ENCODE assay signal across 13 mouse cellular contexts in genomic region chr15:13030641-13031040, GRCm38 (mm10).
"Had no signal": no experiment of that assay in that cellular context is flagged by ENCODE, and none has a peak within 500 bp of the region (broad histone marks: within the 10 kb centered on the region; RNA-seq: fewer than 3 reads in every experiment).

No protein-coding gene starts in this region.

- DNase-seq: gastrocnemius, postnatal 14 days; gastrocnemius, postnatal 36 days; heart, adult 11 months; heart, adult 2 months; heart, postnatal 14 days; heart, postnatal 36 days; kidney, adult 11 months; kidney, adult 2 months; kidney, adult 9 months; kidney, postnatal 14 days; kidney, postnatal 36 days; layer of hippocampus, adult 9-11 months; layer of hippocampus, postnatal 36 days had no signal
